Mouse (Mus musculus) frontal cortex, postnatal 10 days (tissue): ENCODE results near the gene Sapcd1.

Experiments used
- DNase-seq, 2 experiments: peaks; one replicate each; pipeline ENCODE4 v3.0.0; 2022; ENCODE audit warnings: low spot score in 2 of 2, mixed read lengths in 1 of 2

Sapcd1 gene

GRCm38 (mm10) chr17:35027277-35028068 is at the start of gene Sapcd1:
Gene Sapcd1, minus strand, starts transcription at chr17:35028016.
- peak; percentile 48 to 71 for DNase-seq

- DNase-seq, result no peak
Measured at GRCm38 (mm10) chr17:35077285-35077684, 49.5 kb upstream of the Sapcd1 start.

DNA sequence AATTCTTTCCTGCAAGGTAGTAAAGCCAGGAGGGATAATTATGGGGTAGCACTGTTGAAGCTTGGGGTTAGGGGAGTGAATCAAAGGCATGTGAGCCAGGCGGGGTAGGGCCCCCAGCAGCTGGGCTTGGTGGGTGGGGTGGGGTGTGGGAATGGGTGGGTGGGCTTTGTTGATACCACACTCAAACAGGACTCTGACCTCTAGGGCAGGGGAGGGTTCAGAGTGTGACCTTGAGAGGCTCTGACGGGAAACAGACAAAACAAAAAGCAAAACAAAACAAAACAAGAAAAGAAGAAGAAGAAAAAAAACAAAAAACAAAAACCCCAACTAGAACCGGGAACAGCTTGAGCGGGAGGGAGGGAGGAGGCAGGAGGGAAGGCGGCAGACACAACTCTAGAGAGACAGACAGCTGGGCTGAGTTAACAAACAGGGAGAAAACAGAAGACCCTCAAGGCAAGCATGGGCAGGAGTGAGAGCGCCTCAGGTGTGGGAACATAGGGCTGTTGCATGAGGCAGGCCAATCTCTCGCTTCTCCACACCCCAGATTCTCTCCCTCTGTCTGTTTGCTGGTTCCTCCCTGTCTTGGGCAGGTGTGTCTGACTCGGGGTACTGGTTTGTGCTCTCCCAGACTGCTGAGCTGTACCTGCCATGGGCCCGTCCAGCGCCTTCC is 48.8 kb upstream of the Sapcd1 start, which contains the start of gene Ly6g6e:
Ly6g6e (plus strand) TSS at position 396 of the 670 bp plus-strand sequence.
- no peak for DNase-seq

DNA sequence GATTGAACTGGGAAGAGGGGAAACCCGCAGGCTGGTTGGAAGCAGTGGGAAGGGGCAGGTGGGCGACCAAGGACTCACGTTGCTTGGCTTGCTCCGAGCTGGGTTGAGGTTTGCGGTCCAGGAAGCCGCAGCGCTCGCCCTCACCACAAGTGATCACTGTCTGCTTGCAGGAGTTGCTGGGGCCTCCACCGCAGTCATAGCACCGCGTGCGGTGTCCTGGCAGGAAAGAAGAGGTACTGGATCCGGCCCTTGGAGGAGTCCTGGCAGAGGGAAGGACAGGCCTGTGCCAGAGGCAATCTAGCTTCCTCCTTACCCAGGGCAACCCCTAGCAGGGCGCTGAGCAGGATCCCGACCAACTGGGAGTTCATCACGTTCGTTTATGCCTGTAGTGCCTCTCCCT is 46.3 kb upstream of the Sapcd1 start:
- DNase-seq, result no peak

DNA sequence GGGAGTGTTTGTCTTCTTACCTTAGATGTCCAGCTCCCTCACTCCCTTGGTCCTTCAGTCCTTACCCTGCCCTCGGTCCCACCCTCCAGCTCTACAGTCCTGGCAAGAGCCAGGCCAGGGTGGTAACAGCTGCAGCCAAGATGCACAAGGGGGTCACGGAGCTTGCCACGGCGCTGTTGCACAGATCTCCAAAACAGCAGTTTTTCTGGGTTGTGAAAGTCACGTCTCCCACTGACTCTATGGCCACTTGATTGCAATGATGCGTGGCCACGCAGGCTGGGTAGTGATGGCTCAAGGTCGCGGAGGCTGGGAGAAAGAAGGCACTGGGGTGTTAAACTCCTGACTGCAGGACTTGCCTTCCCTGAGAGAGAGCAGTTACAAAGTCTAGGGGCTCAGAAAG is 43.6 kb upstream of the Sapcd1 start:
- no peak for DNase-seq

DNA sequence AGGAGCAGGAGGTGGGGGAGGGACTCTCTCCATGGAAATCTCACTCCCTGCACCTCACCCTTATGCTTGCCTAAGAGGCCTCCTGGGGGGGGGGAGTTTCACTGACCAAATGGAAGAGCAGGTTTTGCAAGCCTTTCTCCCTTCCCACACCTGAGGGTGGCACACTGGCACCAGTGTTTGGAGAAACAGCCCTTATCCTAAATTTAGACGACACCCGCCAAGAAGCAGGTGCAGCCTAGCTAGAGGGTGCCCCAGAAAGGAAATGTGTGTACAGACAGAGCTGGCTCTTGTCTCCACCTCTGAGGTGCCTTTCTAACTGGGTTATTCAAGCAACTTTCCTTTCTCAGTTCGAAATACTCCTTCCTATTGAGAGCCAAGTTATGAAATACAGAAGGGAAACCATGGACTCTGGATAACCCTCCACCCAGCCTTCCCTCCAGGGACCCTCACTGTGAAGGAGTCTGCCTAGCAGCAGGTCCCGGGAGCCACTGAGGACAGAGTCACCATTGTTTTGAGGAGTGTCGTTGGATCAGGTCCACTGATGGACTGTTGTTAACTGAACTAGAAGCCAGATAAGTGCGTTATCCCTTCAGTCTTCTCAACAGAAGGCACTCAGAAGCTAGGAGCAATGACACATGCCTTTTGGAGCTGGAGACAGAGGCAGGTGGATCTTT is 42.9 kb upstream of the Sapcd1 start:
- no peak for DNase-seq

DNA sequence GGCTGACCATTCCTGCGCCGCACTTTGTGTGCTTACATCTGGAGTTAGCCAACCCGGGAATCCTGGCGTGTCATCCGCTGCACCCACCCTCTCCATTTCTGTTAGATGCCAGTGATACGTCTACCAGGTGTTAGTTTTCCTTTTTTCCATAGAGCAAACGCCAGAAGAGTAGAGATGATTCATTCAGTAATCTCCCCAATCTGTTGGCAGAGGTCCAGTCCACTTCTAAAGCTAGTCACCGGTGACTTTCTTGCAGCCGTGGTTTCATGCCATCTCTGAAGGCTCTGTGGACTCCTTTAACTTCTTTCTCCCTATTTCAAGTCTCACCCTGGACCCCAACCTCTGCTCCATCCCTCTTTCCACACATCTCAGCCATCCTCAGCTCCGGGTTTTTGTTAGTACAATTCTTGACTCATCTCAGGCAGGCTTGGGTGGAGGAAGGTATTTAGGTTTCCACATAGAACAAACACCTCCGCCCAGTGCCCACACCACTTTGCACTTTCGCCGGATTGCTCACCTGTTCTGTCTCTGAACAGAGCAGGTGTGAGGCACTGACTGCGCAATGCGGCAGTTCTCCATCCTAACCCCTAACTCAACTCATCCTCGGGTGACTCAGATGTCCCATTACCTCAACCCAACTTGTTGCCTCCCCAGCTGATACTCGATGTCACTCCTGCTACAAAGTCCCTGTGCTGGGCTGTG is 40.5 kb upstream of the Sapcd1 start:
- no peak for DNase-seq

DNA sequence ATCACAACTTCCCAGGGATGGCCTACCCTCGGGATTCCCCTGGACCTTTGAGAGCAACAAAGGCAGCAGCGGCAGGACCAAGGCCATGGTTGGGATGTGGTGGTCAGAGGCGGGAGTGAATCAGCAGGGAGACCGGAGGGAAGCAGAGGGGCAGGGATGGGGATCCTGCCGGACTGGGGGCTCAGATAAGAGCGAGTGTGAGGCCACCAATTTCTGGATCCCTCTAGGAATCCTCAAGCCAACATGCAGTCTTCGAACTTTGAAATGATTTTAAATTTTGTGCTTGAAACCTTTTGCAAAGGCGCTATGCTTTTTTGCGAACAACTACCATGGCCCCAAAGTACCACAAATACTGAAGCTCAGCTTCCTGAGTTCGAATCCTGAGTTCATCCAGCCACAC is 38.3 kb upstream of the Sapcd1 start, which contains the start of gene Mpig6b:
Mpig6b (minus strand) TSS at position 101 of the 400 bp plus-strand sequence.
- no peak for DNase-seq

- no peak for DNase-seq
Measured at GRCm38 (mm10) chr17:35064951-35065947, 37.4 kb upstream of the Sapcd1 start, which contains the start of gene Ly6g6c. Gene Ly6g6c, plus strand, starts transcription at chr17:35065388.

DNA sequence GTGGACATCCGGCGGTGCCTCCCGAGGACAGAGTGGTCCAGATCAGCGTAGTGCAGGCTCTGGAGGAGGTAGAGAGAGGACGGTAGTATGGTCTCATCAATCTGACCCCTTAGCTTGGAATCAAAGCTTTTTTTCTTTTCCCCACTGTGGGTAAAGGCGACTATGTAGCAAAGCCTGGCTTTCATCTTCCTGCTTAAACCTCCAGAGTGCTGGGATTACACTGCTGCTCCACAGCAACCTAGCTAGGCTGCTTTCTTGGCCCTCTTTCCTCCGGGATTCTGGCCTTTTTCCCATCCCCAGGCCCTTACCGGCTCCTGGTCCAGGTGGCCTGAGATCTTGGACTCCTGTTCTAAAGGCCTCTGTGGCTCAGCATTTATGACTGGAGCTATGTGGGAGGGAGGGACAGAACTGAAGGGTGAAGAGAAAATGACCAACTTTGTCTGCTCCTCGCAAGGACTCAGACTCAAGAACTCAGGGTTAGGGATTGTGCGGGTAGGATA is 36.6 kb upstream of the Sapcd1 start:
- DNase-seq, result no peak

DNA sequence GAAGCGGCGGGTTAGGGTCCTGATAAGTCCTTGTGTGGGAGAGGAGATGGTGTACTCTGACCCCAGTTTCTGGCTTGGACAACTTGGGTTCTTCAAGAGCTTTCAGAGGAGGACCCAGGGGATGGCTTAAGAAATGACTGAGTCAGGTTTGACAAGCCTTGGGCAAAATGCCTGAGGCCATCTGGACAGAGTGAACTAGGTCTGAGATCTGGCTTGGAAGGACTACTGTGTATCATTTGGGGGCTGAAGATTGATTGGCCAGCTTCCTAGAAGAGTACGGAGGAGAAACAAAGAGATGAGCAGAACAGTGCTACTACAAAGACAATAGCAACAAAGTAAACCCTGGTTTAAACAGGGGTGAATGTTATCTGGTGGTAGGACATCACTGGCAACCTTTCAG is 35.6 kb upstream of the Sapcd1 start:
- no peak for DNase-seq

DNA sequence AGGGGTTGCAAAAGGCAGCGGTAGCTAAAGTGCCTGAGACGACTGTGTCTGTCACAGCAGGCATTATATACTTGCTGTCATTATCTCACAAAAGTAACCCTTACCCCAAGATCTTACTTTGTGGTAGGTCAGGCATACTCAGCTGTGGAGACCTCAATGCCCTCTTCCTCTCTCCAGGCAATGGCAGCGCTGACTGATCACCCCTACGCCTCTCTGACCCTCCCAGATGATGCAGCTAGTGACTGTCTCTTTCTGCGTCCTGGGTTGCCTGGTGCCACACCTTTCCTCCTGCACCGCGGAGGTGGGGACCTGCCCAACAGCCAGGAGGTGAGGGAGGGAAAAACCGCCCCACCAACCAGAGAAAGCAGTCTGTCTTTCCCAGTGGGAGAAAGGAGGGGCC is 33.5 kb upstream of the Sapcd1 start:
- no peak for DNase-seq

GRCm38 (mm10) chr17:35060737-35061297 is 33.0 kb upstream of the Sapcd1 start:
- DNase-seq, result no peak

- DNase-seq, result no peak
Measured at GRCm38 (mm10) chr17:35060071-35060470, 32.3 kb upstream of the Sapcd1 start.

DNA sequence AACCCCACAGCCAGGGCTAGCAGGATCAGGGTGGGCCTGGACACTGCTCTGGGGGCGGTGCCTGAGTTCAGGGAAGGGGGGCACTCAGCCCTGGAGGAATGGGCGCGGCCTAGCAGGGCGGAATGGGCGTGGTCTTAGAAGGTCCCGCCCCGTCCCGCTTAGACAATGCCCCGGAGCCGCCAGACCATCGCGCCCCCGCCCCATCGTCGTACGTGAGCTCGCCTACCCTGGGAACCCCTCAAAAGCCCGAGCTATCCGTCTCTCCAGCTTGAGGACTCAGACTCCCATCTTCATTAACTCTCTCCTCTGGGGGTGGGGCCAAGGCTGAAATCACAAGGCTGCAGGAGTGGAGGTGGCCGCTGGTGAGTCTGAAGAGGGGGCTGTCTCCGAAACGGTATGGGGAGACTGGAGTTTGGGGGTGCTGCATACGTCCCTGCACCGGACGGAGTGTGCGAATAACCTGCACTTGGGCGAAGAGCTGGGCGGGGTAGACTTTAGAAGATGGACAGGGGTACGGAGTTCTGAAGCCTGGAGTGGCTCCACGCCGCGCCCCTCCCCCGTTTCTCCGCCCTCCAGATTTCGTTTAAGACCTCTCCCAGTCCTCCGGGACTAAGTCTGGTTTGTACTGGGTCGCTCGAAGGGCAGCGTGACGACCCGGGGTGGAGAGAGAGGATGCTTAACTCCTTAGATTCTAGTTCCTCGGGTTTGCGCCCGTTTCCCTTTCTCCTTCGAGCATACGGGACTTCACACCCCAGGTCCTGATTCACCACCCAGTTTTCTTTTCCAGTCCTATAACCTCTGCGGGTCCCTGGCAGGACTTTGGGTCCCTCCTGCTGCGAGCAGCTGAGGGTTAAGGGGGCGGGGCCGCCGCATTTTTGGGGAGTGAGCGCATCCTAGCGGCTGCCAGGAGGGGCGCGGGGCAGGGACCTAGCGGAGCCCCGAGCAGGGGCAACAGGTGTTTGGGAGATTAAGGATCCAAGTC is 31.4 kb upstream of the Sapcd1 start, which contains the start of gene Ddah2:
Ddah2 (plus strand) TSS at position 125 of the 982 bp plus-strand sequence.
- DNase-seq, result peak; percentile 76 to 84

DNA sequence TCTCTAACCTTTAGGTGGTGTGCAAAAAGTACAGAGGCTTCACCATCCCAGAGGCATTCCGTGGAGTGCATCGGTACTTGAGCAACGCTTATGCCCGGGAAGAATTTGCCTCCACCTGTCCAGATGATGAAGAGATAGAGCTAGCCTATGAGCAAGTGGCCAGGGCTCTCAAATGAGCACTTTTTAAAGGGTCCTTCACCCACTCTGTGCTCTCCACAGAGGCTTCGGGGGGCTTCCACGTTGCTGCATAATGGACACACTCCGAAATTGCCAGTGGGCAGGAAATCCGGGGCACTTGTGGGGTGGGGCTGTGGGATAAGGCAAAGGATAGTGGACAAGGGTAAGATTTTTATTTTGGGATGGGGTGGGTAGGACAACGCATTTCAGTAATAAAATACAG is 30.5 kb upstream of the Sapcd1 start:
- no peak for DNase-seq

- no peak for DNase-seq
Measured at GRCm38 (mm10) chr17:35057090-35057489, 29.3 kb upstream of the Sapcd1 start.

DNA sequence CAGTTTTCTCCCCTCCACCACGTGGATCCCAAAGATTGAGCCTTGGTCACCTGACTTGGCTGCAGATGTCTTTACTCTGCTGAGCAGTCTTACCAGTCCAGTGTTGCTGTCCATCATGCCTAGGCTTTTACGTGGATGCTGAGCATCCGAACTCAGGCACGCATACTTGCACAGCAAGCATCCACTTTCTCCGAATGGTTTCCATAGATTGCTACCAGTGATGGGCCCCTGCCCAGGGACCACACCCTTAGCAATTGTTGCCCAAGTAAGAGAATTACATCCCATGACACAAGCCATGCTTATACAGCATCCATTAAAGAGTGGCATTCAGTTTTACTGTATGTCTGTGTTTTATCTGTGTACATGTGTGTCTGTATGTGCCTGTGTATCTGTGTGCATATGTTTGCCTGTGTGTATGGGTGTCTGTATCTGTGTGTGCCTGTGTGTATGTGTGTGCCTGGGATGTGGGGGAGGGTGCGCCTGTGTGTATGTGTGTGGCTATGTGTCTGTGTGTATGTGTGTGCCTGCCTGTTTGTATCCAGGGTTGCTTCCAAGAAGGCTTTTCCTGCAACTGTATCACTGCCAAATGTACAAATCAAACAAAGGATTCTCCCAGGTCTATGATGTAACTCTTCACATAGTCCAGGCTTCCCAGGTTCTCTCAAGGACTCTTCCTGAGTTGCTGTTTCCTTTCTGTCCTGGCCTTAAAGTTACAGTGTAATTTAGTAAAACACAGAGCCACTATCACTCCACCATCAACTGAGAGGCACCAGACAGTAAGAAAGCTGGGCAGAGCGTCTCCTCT is 28.1 kb upstream of the Sapcd1 start:
- no peak for DNase-seq
